Mouse (Mus musculus): ENCODE data around the gene Poc1a. TPM values are rescaled to one million over a fixed set of nuclear protein-coding genes. Genes with fewer than 3 reads are reported as not detected.
A peak's percentile ranks its signal among the peaks of the same experiment; 100 is the strongest.

Gene Poc1a
- polyA plus RNA-seq, 1 experiment = 14.9 TPM

DNA sequence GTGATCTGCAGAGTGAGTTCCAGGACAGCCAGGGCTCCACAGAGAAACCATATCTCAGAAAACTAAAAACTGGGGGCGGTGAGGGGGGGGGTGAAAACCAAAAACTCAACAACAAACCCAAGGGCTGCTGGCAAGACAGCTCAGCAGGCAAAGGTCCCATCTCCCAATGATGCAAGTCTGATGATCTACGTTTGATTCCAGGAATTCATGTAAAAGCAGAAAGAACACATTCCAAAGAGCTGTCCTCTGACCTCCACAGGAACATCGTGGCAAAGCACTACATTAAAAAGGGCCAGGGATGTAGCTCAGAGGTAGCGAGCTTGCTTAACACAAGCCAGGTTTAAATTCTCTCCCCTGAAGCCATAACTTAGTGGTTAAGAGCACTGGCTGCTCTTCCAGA lies 10.2 kb upstream of the Poc1a start:
- WGBS = 78% methylated on average over 4 of the region's 4 CpGs
- Histone ChIP-seq H3K4me3 (ENCODE audit: low read depth, low read length) (no peak overlapping the region), H3K4me1 (ENCODE audit: control insufficient read depth, insufficient read depth, insufficient read length, low read length) (peaks cover 48% of the 10 kb centered on the region), H3K27ac (ENCODE audit: insufficient read depth, low read depth, low read length) (no peak overlapping the region), H3K27me3 (ENCODE audit: control insufficient read depth, insufficient read depth, low read length) (no peaks in the 10 kb centered on the region), H3K36me3 (ENCODE audit: control insufficient read depth, insufficient read depth, low read length) (no peaks in the 10 kb centered on the region)
- no peak for TF ChIP-seq POLR2A (IDR thresholded peaks at IDR 0.05; ENCODE audit: low read depth, low read length)
- TF ChIP-seq CTCF (IDR thresholded peaks at IDR 0.05; ENCODE audit: extremely low read depth, insufficient read length, insufficient replicate concordance, low read depth, low read length) = no peak

DNA sequence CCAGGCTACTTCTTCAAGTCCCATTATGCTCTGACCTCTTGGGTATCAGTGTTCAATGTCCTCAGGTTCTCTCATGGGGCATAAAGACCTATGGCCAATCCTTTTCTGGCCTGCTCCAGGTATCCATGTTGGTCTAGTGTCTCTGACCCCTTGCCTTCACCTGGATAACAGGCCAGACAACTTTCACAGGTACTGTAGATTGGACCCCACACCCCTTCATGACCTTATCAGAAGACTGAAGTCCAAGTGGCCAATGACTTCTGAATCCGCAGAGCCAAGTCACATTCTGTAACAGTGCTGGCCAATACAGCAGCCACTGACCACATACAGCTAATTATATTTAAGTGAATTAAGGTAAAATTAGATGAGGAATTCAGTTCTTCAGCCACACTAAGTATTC lies 8.6 kb upstream of the Poc1a start:
- TF ChIP-seq CTCF (IDR thresholded peaks at IDR 0.05; ENCODE audit: extremely low read depth, insufficient read length, insufficient replicate concordance, low read depth, low read length) (no peak), POLR2A (IDR thresholded peaks at IDR 0.05; ENCODE audit: low read depth, low read length) (no peak)
- Histone ChIP-seq H3K4me3 (ENCODE audit: low read depth, low read length) (no peak overlapping the region), H3K36me3 (ENCODE audit: control insufficient read depth, insufficient read depth, low read length) (no peaks in the 10 kb centered on the region), H3K27me3 (ENCODE audit: control insufficient read depth, insufficient read depth, low read length) (no peaks in the 10 kb centered on the region), H3K4me1 (ENCODE audit: control insufficient read depth, insufficient read depth, insufficient read length, low read length) (peaks cover 38% of the 10 kb centered on the region), H3K27ac (ENCODE audit: insufficient read depth, low read depth, low read length) (no peak overlapping the region)
- 71% methylated on average over 1 of the region's 1 CpGs for WGBS

DNA sequence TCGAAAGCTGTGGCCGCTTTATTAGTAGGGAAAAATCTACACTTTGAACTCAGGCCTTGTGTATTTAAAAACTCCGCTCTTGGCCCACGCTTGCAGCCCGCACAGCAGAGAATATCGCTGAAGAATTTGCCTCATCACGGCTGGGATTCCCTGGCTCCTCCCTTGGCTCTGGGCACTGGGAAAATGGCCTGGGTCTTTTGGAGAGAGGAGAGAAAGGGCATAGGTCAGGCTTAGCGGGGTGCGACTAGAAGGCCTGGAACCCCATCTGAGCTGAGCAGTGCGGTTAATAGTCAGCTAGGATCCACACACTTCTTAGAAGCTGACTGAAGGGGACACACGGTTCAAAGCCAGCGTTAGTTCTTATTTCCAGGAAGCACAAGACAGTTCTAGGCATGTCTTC lies 7.6 kb upstream of the Poc1a start:
- H3K4me1 ChIP-seq (ENCODE audit: control insufficient read depth, insufficient read depth, insufficient read length, low read length) = peaks cover 33% of the 10 kb centered on the region
- H3K27me3 ChIP-seq (ENCODE audit: control insufficient read depth, insufficient read depth, low read length) = no peaks in the 10 kb centered on the region
- no peak overlapping the region for H3K4me3 ChIP-seq (ENCODE audit: low read depth, low read length)
- no peaks in the 10 kb centered on the region for H3K36me3 ChIP-seq (ENCODE audit: control insufficient read depth, insufficient read depth, low read length)
- 92% methylated on average over 12 of the region's 12 CpGs for WGBS
- H3K27ac ChIP-seq (ENCODE audit: insufficient read depth, low read depth, low read length) = no peak overlapping the region
- no peak for TF ChIP-seq CTCF (IDR thresholded peaks at IDR 0.05; ENCODE audit: extremely low read depth, insufficient read length, insufficient replicate concordance, low read depth, low read length)

DNA sequence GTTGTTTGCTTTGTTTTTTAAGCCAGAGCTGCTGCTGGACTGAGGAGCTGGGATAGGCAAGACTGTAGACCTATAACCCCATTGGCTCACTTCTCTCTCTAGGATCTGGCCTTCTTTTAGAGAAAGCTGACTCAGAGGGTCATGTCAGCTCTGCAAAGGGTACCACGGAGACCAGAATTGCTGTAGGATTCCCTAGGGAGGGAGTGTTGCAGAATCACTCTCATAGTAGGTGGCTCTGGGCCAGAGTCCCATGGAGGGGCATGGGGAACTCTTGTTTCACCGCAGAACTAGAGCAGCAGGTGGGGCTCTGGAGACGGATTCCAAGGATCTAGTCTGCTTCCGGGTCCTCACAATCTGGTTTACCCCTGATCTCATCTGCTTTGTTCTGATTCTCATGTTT lies 7.1 kb upstream of the Poc1a start:
- H3K4me3 ChIP-seq (ENCODE audit: low read depth, low read length) = no peak overlapping the region
- 60% methylated on average over 4 of the region's 4 CpGs for WGBS
- no peak overlapping the region for H3K27ac ChIP-seq (ENCODE audit: insufficient read depth, low read depth, low read length)
- peaks cover 30% of the 10 kb centered on the region for H3K4me1 ChIP-seq (ENCODE audit: control insufficient read depth, insufficient read depth, insufficient read length, low read length)
- TF ChIP-seq POLR2A (IDR thresholded peaks at IDR 0.05; ENCODE audit: low read depth, low read length) (no peak), CTCF (IDR thresholded peaks at IDR 0.05; ENCODE audit: extremely low read depth, insufficient read length, insufficient replicate concordance, low read depth, low read length) (no peak)
- H3K36me3 ChIP-seq (ENCODE audit: control insufficient read depth, insufficient read depth, low read length) = no peaks in the 10 kb centered on the region
- no peaks in the 10 kb centered on the region for H3K27me3 ChIP-seq (ENCODE audit: control insufficient read depth, insufficient read depth, low read length)

DNA sequence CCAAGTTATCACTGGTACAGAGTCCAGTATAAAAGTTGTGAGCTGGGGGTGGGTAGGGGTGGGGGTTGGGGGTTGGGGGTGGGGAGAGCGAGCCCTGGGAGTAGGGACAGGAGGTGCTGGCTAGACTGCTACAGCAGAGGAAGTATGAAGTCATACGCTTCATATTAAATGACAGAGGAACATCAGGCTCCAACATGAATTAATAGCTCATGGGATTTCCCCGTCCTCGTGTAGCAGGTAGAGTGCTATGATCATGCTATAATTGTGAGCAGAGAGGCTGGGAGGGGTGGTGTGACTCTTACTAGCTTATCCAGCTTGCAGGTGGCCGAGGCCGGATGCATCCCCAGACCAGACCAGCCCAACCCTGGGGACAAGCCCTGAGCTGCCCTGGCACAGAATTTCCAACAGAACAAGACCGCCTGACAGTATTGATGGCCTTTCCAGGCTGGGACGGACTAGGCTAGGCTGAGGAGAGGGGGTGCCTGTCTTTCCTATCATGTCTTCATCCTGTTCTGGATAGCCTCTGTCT lies 6.1 kb upstream of the Poc1a start:
- peaks cover 25% of the 10 kb centered on the region for H3K4me1 ChIP-seq (ENCODE audit: control insufficient read depth, insufficient read depth, insufficient read length, low read length)
- no peak overlapping the region for H3K27ac ChIP-seq (ENCODE audit: insufficient read depth, low read depth, low read length)
- WGBS = 78% methylated on average over 8 of the region's 8 CpGs
- no peaks in the 10 kb centered on the region for H3K27me3 ChIP-seq (ENCODE audit: control insufficient read depth, insufficient read depth, low read length)
- no peak for TF ChIP-seq CTCF (IDR thresholded peaks at IDR 0.05; ENCODE audit: extremely low read depth, insufficient read length, insufficient replicate concordance, low read depth, low read length)
- TF ChIP-seq POLR2A (IDR thresholded peaks at IDR 0.05; ENCODE audit: low read depth, low read length) = no peak
- no peak overlapping the region for H3K4me3 ChIP-seq (ENCODE audit: low read depth, low read length)
- no peaks in the 10 kb centered on the region for H3K36me3 ChIP-seq (ENCODE audit: control insufficient read depth, insufficient read depth, low read length)

DNA sequence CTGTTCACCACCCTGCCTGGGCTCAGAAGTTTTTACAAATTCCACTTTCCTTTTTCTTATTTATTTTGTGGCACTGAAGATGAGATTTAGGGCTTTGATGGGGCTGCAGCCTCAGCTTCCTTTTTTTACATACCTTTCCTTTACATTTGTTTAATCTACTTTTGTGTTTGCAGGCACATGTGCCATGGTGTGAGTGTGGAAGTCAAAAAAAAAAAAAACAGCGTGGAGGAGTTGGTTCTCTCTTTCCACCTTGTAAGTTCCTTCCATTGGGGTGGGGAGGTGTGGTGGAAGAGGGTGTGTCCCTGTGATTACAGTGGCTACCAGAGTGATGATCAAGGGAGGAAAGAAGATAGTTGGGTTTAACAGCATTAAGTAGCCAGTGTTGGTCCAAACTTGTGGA lies 5.1 kb upstream of the Poc1a start:
- Histone ChIP-seq H3K4me1 (ENCODE audit: control insufficient read depth, insufficient read depth, insufficient read length, low read length) (peaks cover 19% of the 10 kb centered on the region), H3K27me3 (ENCODE audit: control insufficient read depth, insufficient read depth, low read length) (no peaks in the 10 kb centered on the region), H3K27ac (ENCODE audit: insufficient read depth, low read depth, low read length) (no peak overlapping the region), H3K4me3 (ENCODE audit: low read depth, low read length) (no peak overlapping the region), H3K36me3 (ENCODE audit: control insufficient read depth, insufficient read depth, low read length) (no peaks in the 10 kb centered on the region)
- WGBS = 38% methylated on average over 1 of the region's 1 CpGs
- no peak for TF ChIP-seq CTCF (IDR thresholded peaks at IDR 0.05; ENCODE audit: extremely low read depth, insufficient read length, insufficient replicate concordance, low read depth, low read length)
- TF ChIP-seq POLR2A (IDR thresholded peaks at IDR 0.05; ENCODE audit: low read depth, low read length) = no peak

DNA sequence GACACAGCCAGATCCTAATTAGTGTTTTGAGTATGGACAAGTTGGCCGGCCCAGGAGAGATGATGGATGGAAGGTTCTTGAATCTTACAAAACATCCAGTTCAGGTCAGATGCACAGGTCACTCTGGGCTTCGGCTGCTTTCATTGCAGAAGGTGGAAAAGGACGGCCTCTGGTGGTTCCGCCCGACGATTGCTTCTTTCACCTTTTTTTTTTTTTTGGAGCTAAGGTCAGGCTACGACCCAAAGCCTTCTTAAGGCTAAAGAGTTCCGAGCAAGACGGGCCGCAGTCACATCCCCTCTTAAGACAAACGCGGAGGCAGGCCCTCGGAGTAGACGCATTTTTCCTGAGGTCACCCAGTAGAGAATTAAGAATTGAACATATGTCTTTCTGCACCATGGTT lies 475 bp upstream of the Poc1a start:
- peaks cover 5% of the 10 kb centered on the region; the same call in 1 of the 2 replicates for H3K4me1 ChIP-seq (ENCODE audit: control insufficient read depth, insufficient read depth, insufficient read length, low read length)
- H3K27ac ChIP-seq (ENCODE audit: insufficient read depth, low read depth, low read length) = peak overlapping the region; percentile 86
- H3K27me3 ChIP-seq (ENCODE audit: control insufficient read depth, insufficient read depth, low read length) = no peaks in the 10 kb centered on the region
- peak overlapping the region; percentile 75 for H3K4me3 ChIP-seq (ENCODE audit: low read depth, low read length)
- H3K36me3 ChIP-seq (ENCODE audit: control insufficient read depth, insufficient read depth, low read length) = 0 out of 2 replicates have a peak, but pooled peaks cover 1% of the 10 kb centered on the region
- TF ChIP-seq CTCF (IDR thresholded peaks at IDR 0.05; ENCODE audit: extremely low read depth, insufficient read length, insufficient replicate concordance, low read depth, low read length) = peak; percentile 90; the same call in 1 of the 2 replicates
- no peak for TF ChIP-seq POLR2A (IDR thresholded peaks at IDR 0.05; ENCODE audit: low read depth, low read length)
- WGBS = under 1% methylated on average over 14 of the region's 14 CpGs

All from small intestine, adult 2 months (tissue).